Mouse (Mus musculus) liver, embryonic 14.5 days (tissue): ENCODE measurements around the gene 5730596B20Rik. TPM values are rescaled to one million over a fixed set of nuclear protein-coding genes. Genes with fewer than 3 reads are reported as not detected.
A peak's percentile ranks its signal among the peaks of the same experiment; 100 is the strongest.

Experiments
- ATAC-seq: fragments of 200-750 bp; cut with Nextera tagmentation; 2 replicates; pipeline ENCODE4 v1.8.0; 2017; ENCODE audit warnings: moderate number of reproducible peaks, mild to moderate bottlenecking, moderate library complexity; ENCODE audit not compliant: insufficient read depth
- DNase-seq, 3 experiments: peaks; one replicate each; pipeline ENCODE4 v3.0.0-alpha.2; 2012 to 2013; ENCODE audit warnings: low read depth in 3 of 3, low spot score in 3 of 3
- H3K27ac ChIP-seq: fragments of 300-500 bp; sonication (generic); 2 replicates; pipeline ENCODE4 v1.5.1; 2014; ENCODE audit warnings: moderate library complexity, mild to moderate bottlenecking, control low read depth, inconsistent platforms
- H3K27me3 ChIP-seq: fragments of 300-500 bp; sonication (generic); 2 replicates; pipeline ENCODE4 v1.6.1; 2014; ENCODE audit warnings: mild to moderate bottlenecking, low read length, moderate library complexity; ENCODE audit not compliant: control insufficient read depth, insufficient read depth
- H3K36me3 ChIP-seq: fragments of 300-500 bp; sonication (generic); replicated peaks from 2 replicates; pipeline ENCODE4 v1.6.1; 2014; ENCODE audit warnings: low read depth; ENCODE audit not compliant: control insufficient read depth, insufficient read depth
- H3K4me1 ChIP-seq, 2 experiments: fragments of 200-500 bp in 1 of 2; fragments of 300-500 bp in 1 of 2; sonication (generic) in 1 of 2; replicated peaks; 2 replicates each; pipeline ENCODE4 v1.6.1; 2012 to 2014; ENCODE audit warnings: antibody characterized with exemption in 1 of 2, inconsistent platforms in 1 of 2, low read length in 1 of 2; ENCODE audit not compliant: control insufficient read depth in 2 of 2, insufficient read depth in 2 of 2
- H3K4me2 ChIP-seq: fragments of 300-500 bp; sonication (generic); 2 replicates; pipeline ENCODE4 v1.6.1; 2014; ENCODE audit warnings: low read depth, mild to moderate bottlenecking, control low read depth, moderate library complexity
- H3K4me3 ChIP-seq, 2 experiments: fragments of 200-500 bp in 1 of 2; fragments of 300-500 bp in 1 of 2; sonication (generic) in 1 of 2; 2 replicates each; pipeline ENCODE4 v1.5.1; 2012 to 2014; ENCODE audit warnings: low read depth in 2 of 2, low read length in 2 of 2, mild to moderate bottlenecking in 2 of 2, control low read depth in 1 of 2, inconsistent platforms in 1 of 2, moderate library complexity in 1 of 2; ENCODE audit not compliant: insufficient read depth in 1 of 2
- H3K9ac ChIP-seq: fragments of 300-500 bp; sonication (generic); replicated peaks from 2 replicates; pipeline ENCODE4 v1.6.1; 2014; ENCODE audit warnings: mild to moderate bottlenecking, control low read depth, moderate library complexity
- H3K9me3 ChIP-seq: fragments of 300-500 bp; sonication (generic); 2 replicates; pipeline ENCODE4 v1.6.1; 2016; ENCODE audit warnings: low read length, mixed read lengths; ENCODE audit not compliant: control insufficient read depth
- CTCF ChIP-seq: IDR thresholded peaks from 2 replicates; pipeline ENCODE4 v1.5.1; 2016; ENCODE audit warnings: antibody characterized with exemption, low read depth, control low read depth
- EP300 ChIP-seq: IDR thresholded peaks from 2 replicates; pipeline ENCODE4 v1.6.1; 2016; ENCODE audit warnings: antibody characterized with exemption, low read depth
- WGBS: fragments of 180-500 bp; shearing (Covaris S2); extraction: QIAGEN DNeasy Blood & Tissue Kit; methylation state at CpG from one replicate; pipeline ENCODE4 v1.1.7; 2014; ENCODE audit not compliant: insufficient replicate concordance; 5-methylcytosine and 5-hydroxymethylcytosine counted together
- polyA plus RNA-seq, 2 experiments: library from polyadenylated mRNA; depleted of rRNA in 1 of 2; stranded (reverse) in 1 of 2; unstranded in 1 of 2; fragments of >200 nt; fragmentation: Nextera tagmentation in 1 of 2; extraction: Ambion mirVana in 1 of 2; gene quantifications; 2 replicates each; pipeline versions ENCODE4 v1.2.1 to v1.2.3; 2012 to 2014

5730596B20Rik gene
- polyA plus RNA-seq, 2 experiments, result 0.03 to 0.04 TPM

- H3K9me3 ChIP-seq, result no peaks in the 10 kb centered on the region
- 4% methylated on average over 28 of the region's 28 CpGs for WGBS
- H3K36me3 ChIP-seq, result no peaks in the 10 kb centered on the region
- no peaks in the 10 kb centered on the region for H3K4me1 ChIP-seq
- DNase-seq (no peak), ATAC-seq (no peak)
- no peak overlapping the region for H3K4me3 ChIP-seq
- H3K4me2 ChIP-seq, result 0 out of 2 replicates have a peak overlapping the region, but pooled peaks have one; percentile 24
- H3K27me3 ChIP-seq, result peaks cover 97% of the 10 kb centered on the region
- TF ChIP-seq CTCF (no peak), EP300 (no peak)
- H3K9ac ChIP-seq, result no peak overlapping the region
- no peak overlapping the region for H3K27ac ChIP-seq
Observed at GRCm38 (mm10) chr6:52165441-52166370, 11.6 kb upstream of the 5730596B20Rik start.

DNA sequence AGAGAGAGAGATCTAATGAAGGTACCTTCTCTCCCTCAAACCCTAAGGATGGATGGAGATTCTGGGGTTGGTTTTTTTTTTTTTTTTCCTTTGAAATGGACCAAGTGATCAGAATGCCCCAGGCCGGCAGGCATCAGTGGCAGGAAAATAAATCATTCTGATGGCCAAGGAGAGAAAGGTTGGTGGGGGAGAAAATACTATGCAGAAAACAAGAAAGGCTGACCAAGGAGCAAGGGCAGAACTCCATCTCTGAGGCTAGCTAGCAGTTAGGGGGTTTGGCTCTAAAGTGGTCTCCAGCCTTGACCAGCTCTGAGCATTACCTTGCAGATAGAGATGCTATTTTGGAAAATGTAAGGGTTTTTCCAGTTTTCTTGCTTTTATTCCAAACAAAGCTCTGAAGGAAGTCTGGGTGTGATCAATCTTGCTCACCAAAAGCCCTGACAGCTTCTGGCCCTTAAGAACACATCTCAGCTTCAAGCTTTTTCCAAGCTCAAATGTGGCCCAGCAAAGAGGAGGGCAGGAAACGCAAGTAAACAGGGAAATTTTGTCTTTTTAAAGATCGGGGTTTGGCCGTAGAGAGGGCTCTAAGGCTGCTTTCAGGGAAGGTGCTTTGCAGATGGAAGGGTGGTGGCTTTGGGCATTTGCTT lies 10.7 kb upstream of the 5730596B20Rik start:
- H3K27me3 ChIP-seq, result peaks cover 98% of the 10 kb centered on the region
- DNase-seq (no peak), ATAC-seq (no peak)
- H3K4me1 ChIP-seq, result no peaks in the 10 kb centered on the region
- no peaks in the 10 kb centered on the region for H3K9me3 ChIP-seq
- 13% methylated on average over 4 of the region's 4 CpGs for whole genome bisulfite sequencing
- H3K4me3 ChIP-seq, result no peak overlapping the region
- no peak overlapping the region for H3K9ac ChIP-seq
- H3K27ac ChIP-seq, result no peak overlapping the region
- no peak overlapping the region for H3K4me2 ChIP-seq
- no peaks in the 10 kb centered on the region for H3K36me3 ChIP-seq
- TF ChIP-seq EP300 (no peak), CTCF (no peak)

DNA sequence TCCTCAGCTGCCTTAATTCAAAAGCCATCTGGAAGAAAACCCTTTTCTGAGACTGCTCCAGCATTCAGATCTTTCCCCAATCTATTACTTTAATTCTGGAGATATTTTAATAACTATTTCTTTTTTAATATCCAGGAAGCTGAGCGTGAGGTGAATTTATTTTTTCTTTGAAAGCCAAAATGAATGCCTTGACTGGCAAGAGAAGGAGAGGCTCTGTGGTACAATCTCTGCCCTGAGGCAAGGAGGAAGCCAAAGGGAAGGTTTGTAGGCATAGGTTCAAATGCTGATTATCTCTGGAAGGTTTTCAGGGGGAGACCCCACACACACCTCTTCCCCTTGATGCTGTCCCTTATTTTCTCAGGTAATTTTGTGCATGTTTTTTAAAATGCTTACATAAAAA lies 10.1 kb upstream of the 5730596B20Rik start:
- Histone ChIP-seq H3K27ac (no peak overlapping the region), H3K27me3 (peaks cover 98% of the 10 kb centered on the region), H3K4me2 (no peak overlapping the region), H3K9me3 (no peaks in the 10 kb centered on the region), H3K4me1 (no peaks in the 10 kb centered on the region), H3K36me3 (no peaks in the 10 kb centered on the region), H3K9ac (no peak overlapping the region), H3K4me3 (no peak overlapping the region)
- ATAC-seq, result no peak
- WGBS, result 29% methylated on average over 1 of the region's 1 CpGs
- DNase-seq, result no peak
- TF ChIP-seq CTCF (no peak), EP300 (no peak)

DNA sequence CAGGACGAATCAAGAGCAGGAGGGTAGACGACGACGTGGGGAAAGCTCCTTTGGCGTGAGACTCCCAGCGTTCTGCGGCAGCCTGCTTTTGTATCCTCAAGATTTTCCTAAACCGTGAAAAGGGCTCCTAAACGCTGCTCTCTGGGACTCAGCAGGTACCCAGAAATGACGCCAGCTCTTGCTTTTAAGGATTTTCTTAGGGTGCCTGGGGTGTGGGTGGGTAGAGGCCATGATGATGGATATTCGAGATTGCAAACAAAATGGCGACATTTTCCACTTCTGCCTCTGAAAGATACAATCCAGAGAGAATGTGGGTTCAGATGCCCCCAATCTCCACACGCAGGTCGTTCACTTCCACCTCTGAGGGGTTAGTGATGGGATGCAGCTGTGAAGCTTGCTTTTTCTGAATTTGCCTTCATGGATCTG lies 9.5 kb upstream of the 5730596B20Rik start:
- ATAC-seq, result no peak
- H3K4me3 ChIP-seq, result no peak overlapping the region
- H3K9me3 ChIP-seq, result no peaks in the 10 kb centered on the region
- no peak for DNase-seq
- H3K36me3 ChIP-seq, result no peaks in the 10 kb centered on the region
- no peak overlapping the region for H3K27ac ChIP-seq
- H3K27me3 ChIP-seq, result peaks cover 98% of the 10 kb centered on the region
- H3K4me2 ChIP-seq, result no peak overlapping the region
- TF ChIP-seq EP300, result no peak
- no peak overlapping the region for H3K9ac ChIP-seq
- no peaks in the 10 kb centered on the region for H3K4me1 ChIP-seq
- WGBS, result 21% methylated on average over 14 of the region's 14 CpGs
